Comparison of ENCODE assay signal across 13 mouse cellular contexts in genomic region chr12:111699542-111699941, GRCm38 (mm10).
"Had no signal": no experiment of that assay in that cellular context is flagged by ENCODE, and none has a peak within 500 bp of the region (broad histone marks: within the 10 kb centered on the region; RNA-seq: fewer than 3 reads in every experiment).

No protein-coding gene starts in this region.

- H3K4me2 ChIP-seq: liver, embryonic 11.5 days; liver, embryonic 15.5 days; midbrain, embryonic 11.5 days had no signal

- DNase-seq: kidney, adult 8-10 months; lung, adult 2 months; lung, postnatal 36 days; right cerebral cortex, postnatal 4 days; spleen, adult 18-20 months; thymus, adult 2 months; thymus, postnatal 25 days had no signal

- H3K36me3 ChIP-seq: limb, embryonic 10.5 days; liver, embryonic 15.5 days had no signal

- H3K9ac ChIP-seq: liver, embryonic 15.5 days had no signal

- ATAC-seq: lung, postnatal 0 days; midbrain, embryonic 16.5 days had no signal

- H3K27me3 ChIP-seq: liver, embryonic 15.5 days had no signal

- H3K27ac ChIP-seq: limb, embryonic 10.5 days; liver, embryonic 15.5 days had no signal

- H3K4me3 ChIP-seq: limb, embryonic 10.5 days; liver, embryonic 15.5 days had no signal

- H3K9me3 ChIP-seq: limb, embryonic 10.5 days; liver, embryonic 15.5 days had no signal
